Mouse (Mus musculus) retina, embryonic 14.5 days (tissue): ENCODE results near the gene Gm42417.
A peak's percentile ranks its signal among the peaks of the same experiment; 100 is the strongest.

Experiments
- DNase-seq: peaks from one replicate; pipeline ENCODE4 v3.0.0-alpha.2; 2015; ENCODE audit warnings: low spot score

Gm42417 gene

GRCm38 (mm10) chr1:36518259-36518658, 21.0 kb downstream of the Gm42417 start:
- no peak for DNase-seq

- DNase-seq = peak; percentile 67
Observed at GRCm38 (mm10) chr1:36513718-36514117, 25.5 kb downstream of the Gm42417 start.

- DNase-seq = peak; percentile 12
Observed at GRCm38 (mm10) chr1:36513310-36513709, 25.9 kb downstream of the Gm42417 start.

- no peak for DNase-seq
Observed at GRCm38 (mm10) chr1:36512966-36513280, 26.3 kb downstream of the Gm42417 start.

GRCm38 (mm10) chr1:36512089-36512965, 26.9 kb downstream of the Gm42417 start:
- DNase-seq = peak; percentile 59

GRCm38 (mm10) chr1:36511289-36512021, 27.8 kb downstream of the Gm42417 start, which contains the start of gene Cnnm3:
Gene Cnnm3, plus strand, starts transcription at chr1:36511867.
- DNase-seq = peak; percentile 98

- no peak for DNase-seq
Observed at GRCm38 (mm10) chr1:36508238-36508637, 31.0 kb downstream of the Gm42417 start.

GRCm38 (mm10) chr1:36501261-36501660, 38.0 kb downstream of the Gm42417 start:
- DNase-seq = peak; percentile 93

GRCm38 (mm10) chr1:36497312-36497711, 41.9 kb downstream of the Gm42417 start:
- no peak for DNase-seq

- peak; percentile 50 for DNase-seq
Observed at GRCm38 (mm10) chr1:36496719-36497118, 42.5 kb downstream of the Gm42417 start.

GRCm38 (mm10) chr1:36493299-36493698, 45.9 kb downstream of the Gm42417 start:
- no peak for DNase-seq

- DNase-seq = peak; percentile 73
Observed at GRCm38 (mm10) chr1:36492416-36493139, 46.7 kb downstream of the Gm42417 start.

- DNase-seq = no peak
Observed at GRCm38 (mm10) chr1:36489661-36490060, 49.6 kb downstream of the Gm42417 start.

- no peak for DNase-seq
Observed at GRCm38 (mm10) chr1:36487111-36487510, 52.1 kb downstream of the Gm42417 start.

- no peak for DNase-seq
Observed at GRCm38 (mm10) chr1:36485080-36485479, 54.1 kb downstream of the Gm42417 start.

GRCm38 (mm10) chr1:36483825-36484224, 55.4 kb downstream of the Gm42417 start:
- DNase-seq = peak; percentile 40
